Mouse (Mus musculus) forebrain, embryonic 11.5 days (tissue): ENCODE data around the gene Epha10. TPM values are rescaled to one million over a fixed set of nuclear protein-coding genes. Genes with fewer than 3 reads are reported as not detected.

ENCODE experiments used
- ATAC-seq: fragments of 200-750 bp; cut with Nextera tagmentation; replicated peaks from 2 replicates; pipeline ENCODE4 v1.8.0; 2017; ENCODE audit warnings: moderate TSS enrichment; ENCODE audit not compliant: low FRiP score
- DNase-seq: peaks from one replicate; pipeline ENCODE4 v3.0.0-alpha.2; 2017; ENCODE audit warnings: low spot score
- H3K27ac ChIP-seq: fragments of 300-500 bp; sonication (generic); 2 replicates; pipeline ENCODE4 v1.5.1; 2014; ENCODE audit warnings: low read depth, low read length
- H3K27me3 ChIP-seq: fragments of 300-500 bp; sonication (generic); 2 replicates; pipeline ENCODE4 v1.6.1; 2014; ENCODE audit warnings: mild to moderate bottlenecking, low read length, mixed read lengths; ENCODE audit not compliant: control insufficient read depth, insufficient read depth
- H3K36me3 ChIP-seq: fragments of 300-500 bp; sonication (generic); 2 replicates; pipeline ENCODE4 v1.6.1; 2014; ENCODE audit warnings: mild to moderate bottlenecking, low read length, moderate library complexity, mixed read lengths; ENCODE audit not compliant: control insufficient read depth, insufficient read depth
- H3K4me1 ChIP-seq: fragments of 300-500 bp; sonication (generic); replicated peaks from 2 replicates; pipeline ENCODE4 v1.6.1; 2014; ENCODE audit warnings: low read length, mixed read lengths; ENCODE audit not compliant: control insufficient read depth, insufficient read depth
- H3K4me2 ChIP-seq: fragments of 300-500 bp; sonication (generic); 2 replicates; pipeline ENCODE4 v1.6.1; 2014; ENCODE audit warnings: low read depth, mild to moderate bottlenecking, low read length, moderate library complexity, mixed read lengths; ENCODE audit not compliant: severe bottlenecking
- H3K4me3 ChIP-seq: fragments of 300-500 bp; sonication (generic); 2 replicates; pipeline ENCODE4 v1.5.1; 2014; ENCODE audit warnings: low read depth, low read length
- H3K9ac ChIP-seq: fragments of 300-500 bp; sonication (generic); 2 replicates; pipeline ENCODE4 v1.6.1; 2014; ENCODE audit warnings: low read length
- H3K9me3 ChIP-seq: fragments of 300-500 bp; sonication (generic); 2 replicates; pipeline ENCODE4 v1.6.1; 2016; ENCODE audit warnings: low read length, mixed read lengths; ENCODE audit not compliant: control insufficient read depth
- WGBS: fragments of 180-500 bp; shearing (Covaris S2); extraction: QIAGEN DNeasy Blood & Tissue Kit; methylation state at CpG from one replicate; pipeline ENCODE4 v1.1.7; 2014; 5-methylcytosine and 5-hydroxymethylcytosine counted together
- polyA plus RNA-seq: library from polyadenylated mRNA; unstranded; fragments of >200 nt; fragmentation: Nextera tagmentation; extraction: Ambion mirVana; gene quantifications from 2 replicates; pipeline ENCODE4 v1.2.1, GENCODE M21; 2014

Epha10 gene
- polyA plus RNA-seq, 1 experiment from 2014 or later, result 1.5 TPM

DNA sequence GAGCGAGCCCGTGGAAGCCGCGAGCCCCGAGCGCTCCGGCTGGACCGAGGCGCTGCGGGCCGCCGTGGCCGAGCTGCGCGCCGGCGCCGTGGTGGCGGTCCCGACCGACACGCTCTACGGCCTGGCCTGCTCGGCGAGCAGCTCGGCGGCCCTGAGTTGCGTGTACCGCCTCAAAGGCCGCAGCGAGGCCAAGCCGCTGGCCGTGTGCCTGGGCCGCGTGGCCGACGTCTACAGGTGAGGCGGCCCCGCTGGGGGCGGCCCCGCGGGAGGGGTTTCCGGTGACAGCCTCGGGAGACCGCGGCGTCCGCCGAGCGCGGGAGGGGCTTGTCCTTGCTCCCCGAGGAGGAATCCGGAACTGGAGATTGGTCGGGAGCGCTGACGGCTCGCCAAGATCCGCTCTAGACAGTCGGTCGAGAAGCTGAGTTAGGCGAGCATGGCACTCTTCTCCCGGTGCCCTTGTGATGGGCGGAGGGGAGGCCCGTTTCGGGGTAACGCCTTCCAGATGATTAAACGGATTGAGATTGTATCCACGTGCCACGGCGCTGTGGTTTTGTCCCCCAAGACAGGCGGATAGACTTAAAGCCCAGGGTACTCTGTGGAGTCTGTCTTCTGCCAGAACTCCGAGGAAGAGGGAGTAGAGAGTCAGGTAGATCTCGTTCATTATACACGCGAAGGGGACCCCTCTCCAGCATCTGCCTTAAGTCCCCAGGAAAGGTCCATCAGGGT lies 29.6 kb upstream of the Epha10 start, which contains the start of gene 1110065P20Rik:
TSS of gene 1110065P20Rik (minus strand) at position 264 of the 726 bp plus-strand sequence.
- no peaks in the 10 kb centered on the region for H3K27me3 ChIP-seq
- H3K9ac ChIP-seq, result peak within 1 kb of the TSS; percentile 79
- WGBS, result under 1% methylated on average over 74 of the region's 75 CpGs
- H3K36me3 ChIP-seq, result no peaks in the 10 kb centered on the region
- peak; percentile 57 for ATAC-seq
- no peaks in the 10 kb centered on the region for H3K9me3 ChIP-seq
- peak within 1 kb of the TSS; percentile 80 for H3K4me2 ChIP-seq
- peak within 1 kb of the TSS; percentile 99 for H3K4me3 ChIP-seq
- DNase-seq, result peak; percentile 82
- peak within 1 kb of the TSS; percentile 90 for H3K27ac ChIP-seq
- peaks cover 16% of the 10 kb centered on the region; the same call in 1 of the 2 replicates for H3K4me1 ChIP-seq

DNA sequence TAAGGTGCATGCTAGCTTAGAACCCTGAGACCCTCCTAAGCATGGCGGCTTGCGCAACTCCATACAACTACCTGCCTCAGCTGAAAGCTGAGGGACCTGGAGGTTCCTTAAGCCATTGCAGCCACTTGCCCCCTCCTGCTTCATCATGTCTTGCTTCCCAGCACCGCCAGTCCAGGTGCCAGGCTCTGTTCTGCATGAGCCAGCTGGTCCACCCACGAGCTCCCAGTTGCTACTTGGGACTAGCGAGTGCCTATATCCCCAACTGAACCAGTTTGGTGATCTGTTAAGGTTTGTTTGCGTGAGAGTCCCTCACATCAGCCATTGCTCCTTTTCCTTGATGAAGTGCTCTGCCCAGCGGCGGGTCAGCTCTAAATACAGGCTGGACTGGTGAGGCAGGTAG lies 24.4 kb upstream of the Epha10 start:
- Histone ChIP-seq H3K27me3 (no peaks in the 10 kb centered on the region), H3K9ac (no peak overlapping the region), H3K4me2 (no peak overlapping the region), H3K9me3 (no peaks in the 10 kb centered on the region), H3K4me1 (peaks cover 9% of the 10 kb centered on the region; the same call in 1 of the 2 replicates), H3K27ac (no peak overlapping the region), H3K4me3 (no peak overlapping the region), H3K36me3 (no peaks in the 10 kb centered on the region)
- DNase-seq, result no peak
- no peak for ATAC-seq
- 96% methylated on average over 8 of the region's 8 CpGs for WGBS

DNA sequence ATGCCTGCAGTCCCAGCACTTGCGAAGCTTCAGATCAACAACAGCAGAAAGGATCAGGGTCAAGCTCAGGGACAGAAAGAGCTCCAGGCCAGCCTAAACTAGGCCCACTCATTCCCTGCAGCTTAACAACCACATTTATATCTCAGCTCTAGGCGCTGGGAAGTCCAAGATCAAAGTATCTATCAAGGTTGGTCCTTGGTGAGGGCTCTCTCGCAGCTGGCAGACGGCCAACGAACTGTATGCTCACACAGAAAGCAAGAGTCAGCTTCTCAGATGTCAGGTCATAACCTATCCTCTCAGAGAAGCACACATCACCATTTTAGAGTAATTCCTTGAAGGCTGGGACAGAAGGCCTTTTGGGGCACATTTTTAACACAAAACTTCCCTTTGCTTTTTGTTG lies 22.3 kb upstream of the Epha10 start:
- no peak overlapping the region for H3K4me3 ChIP-seq
- no peaks in the 10 kb centered on the region for H3K9me3 ChIP-seq
- no peaks in the 10 kb centered on the region; the same call in 1 of the 2 replicates for H3K4me1 ChIP-seq
- peaks cover 2% of the 10 kb centered on the region; the same call in 1 of the 2 replicates for H3K27me3 ChIP-seq
- no peaks in the 10 kb centered on the region for H3K36me3 ChIP-seq
- DNase-seq (no peak), ATAC-seq (no peak)
- H3K4me2 ChIP-seq, result no peak overlapping the region
- 77% methylated on average over 5 of the region's 5 CpGs for WGBS
- H3K9ac ChIP-seq, result no peak overlapping the region
- H3K27ac ChIP-seq, result no peak overlapping the region

DNA sequence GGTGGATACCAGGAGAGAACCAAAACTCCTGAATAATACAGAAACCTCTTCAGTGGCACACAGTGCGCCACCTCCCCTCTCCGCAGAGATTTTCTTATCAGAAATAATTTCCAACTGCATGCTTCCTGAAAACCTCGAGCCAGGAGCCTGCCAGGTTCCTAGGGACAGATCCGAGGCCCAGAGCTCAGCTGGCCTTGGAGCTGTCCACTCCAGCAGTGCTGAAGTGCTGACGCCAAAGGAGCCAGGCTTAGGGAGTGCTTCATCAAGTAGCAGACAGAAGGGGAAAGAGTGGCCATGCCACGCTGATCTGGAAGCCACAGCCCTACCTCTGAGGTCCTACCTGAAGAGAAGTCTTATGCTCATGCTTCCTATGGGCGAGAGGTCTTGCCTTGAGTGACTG lies 20.3 kb upstream of the Epha10 start:
- Histone ChIP-seq H3K36me3 (no peaks in the 10 kb centered on the region), H3K27ac (no peak overlapping the region), H3K27me3 (peaks cover 2% of the 10 kb centered on the region; the same call in 1 of the 2 replicates), H3K9me3 (no peaks in the 10 kb centered on the region), H3K4me1 (no peaks in the 10 kb centered on the region; the same call in 1 of the 2 replicates), H3K9ac (no peak overlapping the region), H3K4me2 (peak overlapping the region; percentile 79; the same call in 1 of the 2 replicates), H3K4me3 (no peak overlapping the region)
- DNase-seq, result peak; percentile 82
- WGBS, result 15% methylated on average over 7 of the region's 7 CpGs
- no peak for ATAC-seq

DNA sequence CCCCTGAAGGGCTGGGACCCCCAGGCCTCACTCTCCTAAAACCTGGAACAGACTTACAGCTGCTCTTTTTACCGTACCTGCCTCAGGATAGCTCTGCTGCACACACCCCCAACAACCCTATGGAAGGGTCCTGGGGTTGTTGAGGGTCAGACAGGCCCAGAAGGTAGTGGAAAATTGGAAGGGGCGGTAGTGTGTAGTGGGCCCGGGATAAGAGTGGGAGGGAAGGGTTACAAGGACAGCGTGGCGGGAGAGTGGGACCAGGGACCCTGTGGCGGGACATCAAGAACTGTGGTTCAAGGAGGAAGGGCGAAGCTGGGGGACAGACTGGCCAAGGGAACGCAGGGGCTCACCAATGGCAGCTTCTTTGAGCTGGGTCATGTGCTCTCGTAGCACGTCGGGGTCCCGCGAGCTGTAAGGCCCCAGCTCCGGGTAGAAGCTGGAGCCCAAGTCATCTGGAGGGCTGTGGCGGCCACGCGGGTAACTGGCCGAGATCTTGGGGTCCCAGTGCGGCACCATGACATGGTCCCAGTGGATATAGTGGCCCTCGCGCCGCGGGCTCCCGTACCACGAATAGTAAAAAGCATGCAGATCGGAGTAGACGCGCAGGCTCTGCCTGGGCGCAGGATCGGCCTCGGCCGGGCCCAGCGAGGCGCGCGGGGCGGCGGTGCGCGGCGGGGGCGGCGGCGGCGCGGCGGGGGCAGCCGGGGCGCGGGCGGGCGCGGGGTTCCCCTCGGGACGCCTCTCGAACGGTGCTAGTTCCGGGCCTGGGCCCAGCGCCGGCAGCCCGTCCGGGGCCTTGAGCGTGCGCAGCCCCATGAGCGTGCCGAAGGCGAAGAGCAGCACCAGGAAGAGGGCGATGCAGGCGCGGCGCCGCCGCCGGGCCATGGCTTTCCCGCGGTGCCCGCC lies 19.2 kb upstream of the Epha10 start, which contains the start of gene Maneal:
TSS of gene Maneal (minus strand) at position 889 of the 906 bp plus-strand sequence.
- Histone ChIP-seq H3K9me3 (no peaks in the 10 kb centered on the region), H3K9ac (peak within 1 kb of the TSS; percentile 82), H3K4me2 (peak within 1 kb of the TSS; percentile 79), H3K4me3 (peak within 1 kb of the TSS; percentile 68), H3K27me3 (peaks cover 2% of the 10 kb centered on the region; the same call in 1 of the 2 replicates), H3K4me1 (no peaks in the 10 kb centered on the region; the same call in 1 of the 2 replicates), H3K27ac (no peak within 1 kb of the TSS), H3K36me3 (no peaks in the 10 kb centered on the region)
- DNase-seq (peak; percentile 62), ATAC-seq (peak; percentile 31; the same call in 1 of the 2 replicates)
- WGBS, result 2% methylated on average over 67 of the region's 77 CpGs

DNA sequence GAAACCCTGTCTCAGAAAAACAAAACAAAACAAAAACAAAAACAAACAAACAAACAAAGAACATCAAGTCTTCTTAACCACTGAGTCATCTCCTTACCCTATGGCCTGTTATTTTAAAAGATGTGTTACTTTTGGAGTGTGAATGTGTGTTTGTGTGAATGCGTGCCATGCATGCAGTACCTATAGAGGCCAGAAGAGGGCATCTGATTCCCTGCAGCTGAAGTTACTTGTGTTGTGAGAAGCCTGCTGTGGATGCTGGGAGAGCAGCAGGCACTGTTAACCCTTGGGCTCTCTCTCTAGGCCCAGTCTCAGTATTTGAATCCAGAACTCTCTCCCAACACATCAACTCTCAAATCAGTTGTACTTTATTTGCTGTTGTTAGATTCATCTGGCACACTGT lies 8.0 kb upstream of the Epha10 start:
- Histone ChIP-seq H3K4me2 (no peak overlapping the region), H3K9me3 (peaks cover 2% of the 10 kb centered on the region; the same call in 1 of the 2 replicates), H3K27ac (no peak overlapping the region), H3K4me1 (no peaks in the 10 kb centered on the region), H3K9ac (no peak overlapping the region), H3K4me3 (no peak overlapping the region), H3K36me3 (no peaks in the 10 kb centered on the region), H3K27me3 (no peaks in the 10 kb centered on the region)
- DNase-seq, result no peak
- 97% methylated on average over 1 of the region's 1 CpGs for WGBS
- no peak for ATAC-seq

DNA sequence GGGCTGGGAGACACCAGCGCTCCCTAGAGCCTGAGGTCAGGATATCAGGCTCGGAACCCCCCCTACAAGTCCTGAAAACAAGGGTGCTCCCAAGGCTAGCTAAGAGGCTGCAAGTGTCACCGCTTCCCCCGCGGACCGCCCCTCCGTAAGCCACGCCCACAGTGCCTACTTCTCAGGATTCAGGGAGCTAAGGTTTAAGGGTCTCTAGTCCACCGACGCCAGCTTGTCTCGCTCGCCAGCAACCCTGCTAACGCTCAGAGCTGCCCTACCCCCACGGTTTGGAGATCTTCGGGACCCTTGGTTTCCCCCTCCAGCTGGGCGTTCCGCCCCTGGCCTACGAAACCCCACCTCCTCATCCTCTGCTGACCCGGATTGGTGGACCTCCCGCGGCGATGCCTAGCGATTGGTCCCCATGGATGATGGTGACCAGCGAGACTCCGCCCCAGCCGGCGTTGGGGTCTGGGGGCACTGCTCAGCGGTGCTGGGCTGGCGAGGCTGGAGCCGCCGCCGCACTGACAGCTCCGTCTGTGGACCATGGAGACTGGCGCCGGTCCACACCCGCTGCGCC lies 726 bp downstream of the Epha10 start:
- peaks cover 22% of the 10 kb centered on the region for H3K27me3 ChIP-seq
- H3K4me1 ChIP-seq, result peaks cover 11% of the 10 kb centered on the region; the same call in 1 of the 2 replicates
- H3K9ac ChIP-seq, result peak overlapping the region; percentile 33; the same call in 1 of the 2 replicates
- no peaks in the 10 kb centered on the region for H3K9me3 ChIP-seq
- H3K36me3 ChIP-seq, result no peaks in the 10 kb centered on the region
- H3K4me2 ChIP-seq, result peak overlapping the region; percentile 75
- no peak overlapping the region for H3K27ac ChIP-seq
- peak; percentile 98 for ATAC-seq
- H3K4me3 ChIP-seq, result peak overlapping the region; percentile 46
- WGBS, result under 1% methylated on average over 37 of the region's 37 CpGs
- DNase-seq, result peak; percentile 95

DNA sequence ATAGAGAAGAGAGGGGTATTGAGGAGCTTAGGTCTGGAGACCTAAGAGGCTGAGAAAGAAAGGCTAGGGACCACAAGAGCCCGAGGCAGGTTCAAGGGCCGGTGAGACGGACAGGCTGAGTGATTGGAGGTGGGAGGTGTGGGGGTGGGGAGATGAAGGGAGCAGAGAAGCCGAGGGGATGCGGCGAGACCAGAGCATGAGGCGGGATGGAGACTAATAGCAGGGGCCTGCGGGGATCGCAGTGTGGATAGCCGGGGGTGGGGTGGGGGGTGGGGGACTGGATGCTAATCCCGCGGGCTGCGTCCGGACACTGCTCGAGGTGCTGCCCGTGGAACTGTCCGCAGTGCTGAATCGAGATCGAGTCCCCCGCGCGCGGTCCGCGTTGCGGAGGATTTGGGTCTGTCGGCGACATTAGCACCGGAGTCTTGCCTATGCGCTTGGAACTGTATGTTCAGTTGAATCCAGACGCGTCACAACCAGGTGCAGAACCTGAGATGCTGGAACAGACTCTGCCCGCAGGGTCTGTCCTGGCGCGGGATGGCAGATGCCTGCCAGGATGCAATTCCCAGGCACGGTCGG lies 1.5 kb downstream of the Epha10 start:
- Histone ChIP-seq H3K36me3 (no peaks in the 10 kb centered on the region), H3K27ac (no peak overlapping the region)

More for the DNA sequence above, 1.5 kb downstream of the Epha10 start:
- no peaks in the 10 kb centered on the region for H3K9me3 ChIP-seq
- peak overlapping the region; percentile 46 for H3K4me3 ChIP-seq
- no peak overlapping the region for H3K9ac ChIP-seq
- WGBS, result 0% methylated on average over 37 of the region's 37 CpGs
- H3K4me1 ChIP-seq, result peaks cover 11% of the 10 kb centered on the region; the same call in 1 of the 2 replicates
- ATAC-seq (peak; percentile 13; the same call in 1 of the 2 replicates), DNase-seq (peak; percentile 80)
- peak overlapping the region; percentile 75 for H3K4me2 ChIP-seq
- H3K27me3 ChIP-seq, result peaks cover 22% of the 10 kb centered on the region
